Mouse (Mus musculus): Measurements from ENCODE around the gene Cpvl.
A peak's percentile ranks its signal among the peaks of the same experiment; 100 is the strongest.

Gene Cpvl

GRCm38 (mm10) chr6:53978571-53978970, at the start of gene Cpvl:
Cpvl (minus strand) TSS chr6:53978671.
- no peak for DNase-seq (ENCODE audit: low spot score)

- no peak for DNase-seq (ENCODE audit: low spot score)
Measured at GRCm38 (mm10) chr6:54023846-54024245, 45.4 kb upstream of the Cpvl start.

GRCm38 (mm10) chr6:54021123-54021789, 42.8 kb upstream of the Cpvl start:
- peak; percentile 68 for DNase-seq (ENCODE audit: low spot score)

GRCm38 (mm10) chr6:54018861-54019260, 40.4 kb upstream of the Cpvl start:
- DNase-seq (ENCODE audit: low spot score): no peak

- no peak for DNase-seq (ENCODE audit: low spot score)
Measured at GRCm38 (mm10) chr6:54018038-54018437, 39.6 kb upstream of the Cpvl start.

- no peak for DNase-seq (ENCODE audit: low spot score)
Measured at GRCm38 (mm10) chr6:54012163-54012562, 33.7 kb upstream of the Cpvl start.

- peak; percentile 22 for DNase-seq (ENCODE audit: low spot score)
Measured at GRCm38 (mm10) chr6:54010362-54010761, 31.9 kb upstream of the Cpvl start.

- no peak for DNase-seq (ENCODE audit: low spot score)
Measured at GRCm38 (mm10) chr6:54009293-54009692, 30.8 kb upstream of the Cpvl start.

- no peak for DNase-seq (ENCODE audit: low spot score)
Measured at GRCm38 (mm10) chr6:54008448-54009120, 30.1 kb upstream of the Cpvl start.

GRCm38 (mm10) chr6:54005302-54005701, 26.8 kb upstream of the Cpvl start:
- no peak for DNase-seq (ENCODE audit: low spot score)

GRCm38 (mm10) chr6:53996226-53996955, 17.9 kb upstream of the Cpvl start:
- DNase-seq (ENCODE audit: low spot score): no peak

- DNase-seq (ENCODE audit: low spot score): no peak
Measured at GRCm38 (mm10) chr6:53995519-53995918, 17.0 kb upstream of the Cpvl start.

GRCm38 (mm10) chr6:53992386-53992785, 13.9 kb upstream of the Cpvl start:
- peak; percentile 9 for DNase-seq (ENCODE audit: low spot score)

- DNase-seq (ENCODE audit: low spot score): no peak
Measured at GRCm38 (mm10) chr6:53987235-53987634, 8.8 kb upstream of the Cpvl start.

GRCm38 (mm10) chr6:53986273-53986985, 8.0 kb upstream of the Cpvl start:
- no peak for DNase-seq (ENCODE audit: low spot score)

GRCm38 (mm10) chr6:53983820-53984219, 5.3 kb upstream of the Cpvl start:
- no peak for DNase-seq (ENCODE audit: low spot score)

GRCm38 (mm10) chr6:53982612-53983011, 4.1 kb upstream of the Cpvl start:
- DNase-seq (ENCODE audit: low spot score): no peak

- DNase-seq (ENCODE audit: low spot score): no peak
Measured at GRCm38 (mm10) chr6:53982047-53982600, 3.7 kb upstream of the Cpvl start.

GRCm38 (mm10) chr6:53980817-53981480, 2.5 kb upstream of the Cpvl start:
- DNase-seq (ENCODE audit: low spot score): no peak

GRCm38 (mm10) chr6:53974040-53974439, 4.4 kb downstream of the Cpvl start:
- DNase-seq (ENCODE audit: low spot score): no peak

- DNase-seq (ENCODE audit: low spot score): no peak
Measured at GRCm38 (mm10) chr6:53973468-53973867, 5.0 kb downstream of the Cpvl start.
